Mouse (Mus musculus) kidney, postnatal 0 days (tissue): ENCODE measurements around the gene Xylt2. TPM values are rescaled to one million over a fixed set of nuclear protein-coding genes. Genes with fewer than 3 reads are reported as not detected.

ENCODE experiments used
- ATAC-seq: fragments of 200-750 bp; cut with Nextera tagmentation; replicated peaks from 2 replicates; pipeline ENCODE4 v1.8.0; 2017; ENCODE audit warnings: low read depth, moderate number of reproducible peaks, moderate TSS enrichment, moderate library complexity; ENCODE audit not compliant: low FRiP score
- DNase-seq: peaks from one replicate; pipeline ENCODE4 v3.0.0-alpha.2; 2016; ENCODE audit warnings: low spot score
- H3K27ac ChIP-seq: fragments of 300-500 bp; sonication (generic); 2 replicates; pipeline ENCODE4 v1.5.1; 2014; ENCODE audit warnings: mild to moderate bottlenecking
- H3K27me3 ChIP-seq: fragments of 300-500 bp; sonication (generic); 2 replicates; pipeline ENCODE4 v1.6.1; 2014; ENCODE audit warnings: low read length, mixed read lengths; ENCODE audit not compliant: insufficient read depth
- H3K36me3 ChIP-seq: fragments of 300-500 bp; sonication (generic); 2 replicates; pipeline ENCODE4 v1.6.1; 2014; ENCODE audit warnings: low read length, mixed read lengths; ENCODE audit not compliant: insufficient read depth
- H3K4me1 ChIP-seq: fragments of 300-500 bp; sonication (generic); replicated peaks from 2 replicates; pipeline ENCODE4 v1.6.1; 2014; ENCODE audit warnings: antibody characterized with exemption, low read length, mixed read lengths; ENCODE audit not compliant: insufficient read depth
- H3K4me2 ChIP-seq: fragments of 300-500 bp; sonication (generic); 2 replicates; pipeline ENCODE4 v1.6.1; 2014; ENCODE audit warnings: mild to moderate bottlenecking, low read length, moderate library complexity, mixed read lengths
- H3K4me3 ChIP-seq: fragments of 300-500 bp; sonication (generic); replicated peaks from 2 replicates; pipeline ENCODE4 v1.5.1; 2014; ENCODE audit warnings: low read depth, low read length
- H3K9ac ChIP-seq: fragments of 300-500 bp; sonication (generic); 2 replicates; pipeline ENCODE4 v1.6.1; 2014; ENCODE audit warnings: low read depth, low read length
- H3K9me3 ChIP-seq: fragments of 300-500 bp; sonication (generic); replicated peaks from 2 replicates; pipeline ENCODE4 v1.6.1; 2016; ENCODE audit warnings: low read length, inconsistent platforms, mixed read lengths
- CTCF ChIP-seq: IDR thresholded peaks from 2 replicates; pipeline ENCODE4 v1.5.1; 2016; ENCODE audit warnings: antibody characterized with exemption, low read depth, mild to moderate bottlenecking, moderate library complexity
- WGBS: fragments of 180-500 bp; shearing (Covaris S2); extraction: QIAGEN DNeasy Blood & Tissue Kit; methylation state at CpG from one replicate; pipeline ENCODE4 v1.1.7; 2014; 5-methylcytosine and 5-hydroxymethylcytosine counted together
- polyA plus RNA-seq: library from polyadenylated mRNA; unstranded; fragments of >200 nt; fragmentation: Nextera tagmentation; extraction: Ambion mirVana; gene quantifications from 2 replicates; pipeline ENCODE4 v1.2.1, GENCODE M21; 2015

Xylt2 gene
- polyA plus RNA-seq, 1 experiment from 2014 or later = 21.4 TPM

DNA sequence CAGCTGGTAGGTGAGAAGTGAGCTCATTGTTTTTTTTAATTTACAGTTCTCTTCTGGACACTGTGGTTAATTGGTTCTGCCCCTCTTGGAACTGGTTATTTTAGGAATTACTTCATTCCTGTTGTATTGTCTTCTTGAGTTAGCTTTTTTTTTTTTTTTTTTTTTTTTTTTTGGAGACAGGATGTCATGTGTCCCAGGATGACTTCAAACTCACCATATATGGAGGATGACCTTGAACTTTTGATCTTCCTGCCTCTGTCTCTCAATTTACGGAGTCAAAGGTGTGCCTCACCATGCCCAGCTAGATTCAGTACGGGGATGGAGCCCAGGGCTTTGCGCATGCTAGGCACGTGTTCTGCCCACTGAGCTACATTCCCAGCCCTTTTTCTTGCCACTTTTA lies 4.3 kb upstream of the Xylt2 start:
- H3K9ac ChIP-seq = no peak overlapping the region
- no peak overlapping the region for H3K4me2 ChIP-seq
- TF ChIP-seq CTCF = no peak
- H3K36me3 ChIP-seq = no peaks in the 10 kb centered on the region
- WGBS = 76% methylated on average over 4 of the region's 4 CpGs
- 0 out of 2 replicates have a peak, but pooled peaks cover 2% of the 10 kb centered on the region for H3K4me1 ChIP-seq
- H3K4me3 ChIP-seq = no peak overlapping the region
- DNase-seq = no peak
- no peak overlapping the region for H3K27ac ChIP-seq
- no peaks in the 10 kb centered on the region for H3K27me3 ChIP-seq
- no peaks in the 10 kb centered on the region for H3K9me3 ChIP-seq
- ATAC-seq = no peak

DNA sequence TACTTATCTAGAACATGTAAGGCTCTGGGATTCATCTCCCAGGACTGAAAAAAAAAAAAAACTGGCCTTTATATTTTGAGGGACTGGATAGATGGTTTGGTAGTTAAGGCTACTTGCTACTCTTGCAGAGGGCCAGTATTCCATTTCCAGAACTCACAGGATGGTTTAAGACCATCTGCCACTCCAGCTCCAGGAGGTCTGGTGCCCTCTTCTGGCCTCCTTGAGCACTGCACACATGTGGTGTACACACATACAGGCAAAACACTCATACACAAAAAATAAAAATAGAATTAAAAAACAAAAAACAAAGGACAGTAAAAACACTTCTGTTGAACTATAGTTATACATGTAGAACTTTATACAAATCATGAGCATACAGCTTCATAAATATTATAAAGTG lies 3.3 kb upstream of the Xylt2 start:
- no peak for ATAC-seq
- Histone ChIP-seq H3K36me3 (no peaks in the 10 kb centered on the region), H3K4me2 (no peak overlapping the region), H3K4me1 (peaks cover 11% of the 10 kb centered on the region), H3K9me3 (no peaks in the 10 kb centered on the region), H3K27me3 (no peaks in the 10 kb centered on the region), H3K27ac (no peak overlapping the region), H3K9ac (no peak overlapping the region), H3K4me3 (no peak overlapping the region)
- DNase-seq = no peak
- peak; percentile 25; the same call in 1 of the 2 replicates for TF ChIP-seq CTCF

DNA sequence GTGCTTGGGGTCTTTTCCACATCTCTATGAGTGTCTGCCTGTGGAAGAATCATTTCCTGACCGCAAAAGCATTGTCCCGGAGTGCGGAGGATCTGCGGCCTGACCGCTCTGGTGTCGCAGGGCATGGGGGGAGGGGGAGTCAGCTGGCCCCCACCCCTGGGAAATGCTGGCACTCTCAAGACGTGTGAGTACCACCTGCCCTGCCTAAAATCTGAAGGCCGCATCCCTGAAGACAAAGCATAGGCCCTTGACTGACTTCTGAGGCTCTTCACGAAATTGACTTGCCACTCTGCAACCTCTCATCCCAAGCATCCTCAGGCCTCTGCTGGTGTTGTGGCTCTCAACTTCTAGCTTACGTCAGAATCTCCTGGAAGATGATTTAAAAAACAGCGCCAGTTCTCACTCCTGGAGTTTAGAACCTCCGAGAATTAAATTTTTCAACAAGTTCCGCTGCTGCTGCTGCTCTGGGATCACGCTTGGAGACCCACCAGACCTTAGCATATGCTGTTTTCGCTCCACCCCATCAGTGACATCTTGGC lies 361 bp upstream of the Xylt2 start:
- H3K4me1 ChIP-seq = peaks cover 16% of the 10 kb centered on the region
- ATAC-seq (peak; percentile 52; the same call in 1 of the 2 replicates), DNase-seq (no peak)
- WGBS = 34% methylated on average over 15 of the region's 15 CpGs
- H3K27ac ChIP-seq = no peak overlapping the region
- H3K9ac ChIP-seq = peak overlapping the region; percentile 94; the same call in 1 of the 2 replicates
- peak overlapping the region; percentile 87 for H3K4me3 ChIP-seq
- no peak for TF ChIP-seq CTCF
- no peaks in the 10 kb centered on the region for H3K9me3 ChIP-seq
- H3K36me3 ChIP-seq = no peaks in the 10 kb centered on the region
- H3K27me3 ChIP-seq = no peaks in the 10 kb centered on the region
- H3K4me2 ChIP-seq = peak overlapping the region; percentile 73

DNA sequence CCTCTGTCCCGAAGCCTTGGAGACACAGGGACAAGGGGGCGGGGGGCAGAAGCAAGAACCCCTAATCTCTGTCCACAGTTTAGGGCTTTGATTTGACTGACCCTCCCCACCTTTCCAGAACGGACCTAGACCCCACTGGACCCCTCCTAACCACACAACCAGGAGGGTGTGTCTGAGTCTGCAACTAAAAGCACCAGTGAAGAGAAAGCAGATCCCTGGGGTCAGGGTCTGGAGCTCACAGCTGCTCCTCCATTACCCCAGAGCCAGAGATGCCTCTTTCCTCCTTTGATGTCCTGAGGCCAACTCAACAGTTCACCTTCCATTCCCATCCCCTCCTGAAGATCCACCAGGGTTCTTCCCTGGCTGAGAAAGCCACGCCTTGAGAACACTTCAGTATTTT lies 1.0 kb downstream of the Xylt2 start:
- no peaks in the 10 kb centered on the region for H3K9me3 ChIP-seq
- WGBS = 35% methylated on average over 4 of the region's 4 CpGs
- ATAC-seq = no peak
- peak overlapping the region; percentile 94 for H3K9ac ChIP-seq
- no peak for TF ChIP-seq CTCF
- H3K27me3 ChIP-seq = no peaks in the 10 kb centered on the region
- H3K4me1 ChIP-seq = peaks cover 16% of the 10 kb centered on the region
- 0 out of 2 replicates have a peak overlapping the region, but pooled peaks have one; percentile 82 for H3K27ac ChIP-seq
- no peak for DNase-seq
- no peaks in the 10 kb centered on the region for H3K36me3 ChIP-seq
- peak overlapping the region; percentile 73 for H3K4me2 ChIP-seq
- peak overlapping the region; percentile 87 for H3K4me3 ChIP-seq

DNA sequence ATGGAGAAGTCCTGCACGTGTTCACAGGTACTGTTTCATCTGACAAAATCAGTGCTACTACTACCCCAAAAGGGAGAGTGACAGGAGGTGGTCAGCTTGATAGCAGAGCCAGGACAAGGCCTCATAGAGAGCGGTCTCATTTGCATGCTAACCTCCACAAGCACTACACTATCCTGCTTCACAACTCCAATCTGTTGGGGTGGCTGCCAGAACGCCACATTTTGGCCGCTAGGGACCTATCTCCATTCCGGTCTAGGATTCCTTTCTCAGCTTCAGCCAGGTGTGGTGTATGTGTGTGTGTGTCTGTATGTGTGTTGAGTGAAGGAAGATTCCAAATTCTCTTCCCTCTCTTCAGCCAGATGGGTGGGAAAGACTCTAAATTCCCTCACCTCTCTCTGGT lies 1.9 kb downstream of the Xylt2 start:
- no peaks in the 10 kb centered on the region for H3K27me3 ChIP-seq
- peak; percentile 11; the same call in 1 of the 2 replicates for TF ChIP-seq CTCF
- 69% methylated on average over 5 of the region's 5 CpGs for WGBS
- peak overlapping the region; percentile 73; the same call in 1 of the 2 replicates for H3K4me2 ChIP-seq
- H3K27ac ChIP-seq = no peak overlapping the region
- ATAC-seq = no peak
- H3K9me3 ChIP-seq = no peaks in the 10 kb centered on the region
- 0 out of 2 replicates have a peak overlapping the region, but pooled peaks have one; percentile 87 for H3K4me3 ChIP-seq
- H3K4me1 ChIP-seq = peaks cover 16% of the 10 kb centered on the region
- no peak for DNase-seq
- H3K9ac ChIP-seq = no peak overlapping the region
- H3K36me3 ChIP-seq = peaks cover 2% of the 10 kb centered on the region

DNA sequence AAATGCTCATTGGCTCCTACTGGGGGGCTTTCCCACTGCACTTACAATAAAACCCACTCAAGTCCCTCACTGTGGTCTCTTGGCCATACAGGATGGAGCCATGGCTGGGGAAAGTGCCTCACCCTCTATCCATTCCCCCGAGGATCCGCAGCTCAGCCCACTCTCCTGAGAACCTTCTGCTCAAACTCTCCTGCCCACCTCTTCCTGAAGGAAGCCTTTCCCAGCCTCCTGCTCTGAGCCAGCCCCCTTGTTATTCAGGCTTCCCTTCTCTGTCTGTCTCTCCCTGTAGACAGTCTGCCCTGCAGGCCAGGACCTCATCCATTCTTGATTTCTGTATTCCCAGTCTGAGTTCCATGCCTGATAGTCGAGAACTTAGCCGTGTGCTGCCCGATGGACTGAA lies 2.3 kb downstream of the Xylt2 start:
- Histone ChIP-seq H3K4me2 (no peak overlapping the region), H3K27ac (no peak overlapping the region), H3K9ac (no peak overlapping the region), H3K4me1 (peaks cover 16% of the 10 kb centered on the region), H3K4me3 (no peak overlapping the region), H3K27me3 (no peaks in the 10 kb centered on the region), H3K36me3 (peaks cover 5% of the 10 kb centered on the region), H3K9me3 (no peaks in the 10 kb centered on the region)
- 66% methylated on average over 5 of the region's 5 CpGs for WGBS
- DNase-seq (no peak), ATAC-seq (no peak)
- no peak for TF ChIP-seq CTCF

DNA sequence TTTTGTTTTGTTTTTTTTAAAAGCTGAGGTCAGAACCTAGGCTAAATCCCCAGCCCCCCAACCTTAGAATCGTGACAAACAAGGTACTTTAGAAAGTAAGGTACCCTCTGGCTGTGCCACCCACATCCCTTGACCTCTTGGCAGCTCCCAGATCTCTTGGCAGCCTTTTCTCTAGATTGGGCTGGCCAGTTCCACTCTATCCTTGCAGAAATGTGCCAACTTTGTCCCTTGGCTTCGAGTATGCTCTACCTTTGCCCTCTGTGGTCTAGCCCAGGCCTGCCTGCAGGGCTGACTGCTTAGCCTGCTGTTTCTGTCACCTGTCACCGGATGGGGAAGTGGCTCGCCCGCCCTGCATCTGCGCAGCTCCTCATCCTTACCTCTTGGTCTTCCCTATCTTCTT lies 12.0 kb downstream of the Xylt2 start:
- no peak for TF ChIP-seq CTCF
- WGBS = 89% methylated on average over 6 of the region's 6 CpGs
- H3K9ac ChIP-seq = no peak overlapping the region
- DNase-seq = no peak
- peaks cover 64% of the 10 kb centered on the region for H3K36me3 ChIP-seq
- H3K4me1 ChIP-seq = no peaks in the 10 kb centered on the region
- no peaks in the 10 kb centered on the region for H3K27me3 ChIP-seq
- no peak overlapping the region for H3K4me2 ChIP-seq
- H3K4me3 ChIP-seq = no peak overlapping the region
- no peak for ATAC-seq
- H3K27ac ChIP-seq = no peak overlapping the region
- H3K9me3 ChIP-seq = no peaks in the 10 kb centered on the region
